Comparison of ENCODE assay signal across 9 mouse cellular contexts in the genomic region with DNA sequence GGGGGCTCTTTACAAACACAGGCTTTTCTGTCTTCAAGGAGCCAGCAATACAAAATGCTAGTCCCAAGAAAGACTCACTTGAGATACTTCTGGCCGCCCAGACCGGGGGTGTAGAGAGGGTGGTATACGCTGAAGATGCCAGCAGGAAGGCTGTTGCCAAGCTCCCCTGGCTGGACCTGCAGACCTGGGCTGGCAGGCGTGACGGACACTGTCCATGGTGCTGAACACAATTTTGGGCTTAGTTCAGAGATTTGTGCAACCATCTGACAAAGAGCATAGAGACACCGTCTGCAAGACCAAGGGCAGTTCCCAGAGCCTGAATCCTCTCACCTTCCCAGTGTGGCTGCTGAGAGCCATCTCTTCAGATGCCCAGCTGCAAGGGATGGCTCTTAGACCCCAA. TPM values are rescaled to one million over a fixed set of nuclear protein-coding genes. Genes with fewer than 3 reads are reported as not detected.
DNase-seq lines count a peak whose midpoint lies in the region; ATAC-seq and TF ChIP-seq lines count a peak whose summit lies in the region.
"Had no signal": no experiment of that assay in that cellular context is flagged by ENCODE, and none has a peak within 500 bp of the region (broad histone marks: within the 10 kb centered on the region; RNA-seq: fewer than 3 reads in every experiment).

No protein-coding gene starts in this region.

- 23% methylated on average over 6 of the region's 6 CpGs for WGBS in forebrain, embryonic 14.5 days
- 29% methylated on average over 6 of the region's 6 CpGs for WGBS in forebrain, postnatal 0 days
- 22% methylated on average over 6 of the region's 6 CpGs for WGBS in thymus, adult 2 months
- 16% methylated on average over 6 of the region's 6 CpGs for WGBS in liver, embryonic 13.5 days (ENCODE audit: insufficient replicate concordance)

- no peaks in the 10 kb centered on the region for H3K9me3 ChIP-seq in forebrain, embryonic 14.5 days (replicated peaks; ENCODE audit: control insufficient read depth, low read length)
- no peaks in the 10 kb centered on the region for H3K9me3 ChIP-seq in forebrain, postnatal 0 days (ENCODE audit: low read length)
- no peaks in the 10 kb centered on the region for H3K9me3 ChIP-seq in liver, embryonic 13.5 days (replicated peaks)
- H3K9me3 ChIP-seq: neural tube, embryonic 13.5 days had no signal

- no peak overlapping the region for H3K27ac ChIP-seq in forebrain, embryonic 14.5 days (ENCODE audit: low read depth, low read length)
- no peak overlapping the region for H3K27ac ChIP-seq in forebrain, postnatal 0 days (ENCODE audit: low read depth, low read length)
- H3K27ac ChIP-seq in thymus, adult 2 months (ENCODE audit: control insufficient read depth, insufficient read depth, low read length) = no peak overlapping the region
- H3K27ac ChIP-seq in liver, embryonic 13.5 days = no peak overlapping the region
- no peak overlapping the region for H3K27ac ChIP-seq in left cerebral cortex, adult 2 months
- H3K27ac ChIP-seq: neural tube, embryonic 13.5 days had no signal

- H3K4me2 ChIP-seq in forebrain, embryonic 14.5 days (ENCODE audit: low read length) = no peak overlapping the region
- H3K4me2 ChIP-seq in forebrain, postnatal 0 days (ENCODE audit: low read depth) = no peak overlapping the region
- no peak overlapping the region for H3K4me2 ChIP-seq in liver, embryonic 13.5 days
- H3K4me2 ChIP-seq: neural tube, embryonic 13.5 days had no signal

- peak; percentile 45 for DNase-seq in forebrain, embryonic 14.5 days (ENCODE audit: low spot score)
- DNase-seq in forebrain, postnatal 0 days = no peak
- DNase-seq in thymus, adult 2 months = peak; percentile 35
- no peak for DNase-seq in thymus, adult 18-20 months
- DNase-seq in embryo, embryonic 9.5 days (ENCODE audit: extremely low spot score) = peak; percentile 69
- DNase-seq in liver, embryonic 13.5 days = peak; percentile 27
- DNase-seq in thymus, postnatal 25 days = peak; percentile 45
- no peak for DNase-seq in left cerebral cortex, adult 2 months (ENCODE audit: extremely low spot score in 1 of 2, low spot score in 2 of 2)

- TF ChIP-seq CTCF in forebrain, postnatal 0 days (IDR thresholded peaks at IDR 0.05; ENCODE audit: low read depth) = no peak
- TF ChIP-seq CTCF in thymus, adult 2 months (IDR thresholded peaks at IDR 0.05; ENCODE audit: borderline replicate concordance, control insufficient read depth, extremely low read depth, insufficient read depth, low read length, poor library complexity) = no peak
- no peak for TF ChIP-seq CTCF in left cerebral cortex, adult 2 months (IDR thresholded peaks at IDR 0.05)

- no peaks in the 10 kb centered on the region for H3K4me1 ChIP-seq in forebrain, embryonic 14.5 days (ENCODE audit: control insufficient read depth, insufficient read depth, low read length)
- no peaks in the 10 kb centered on the region for H3K4me1 ChIP-seq in forebrain, postnatal 0 days (ENCODE audit: insufficient read depth)
- H3K4me1 ChIP-seq in thymus, adult 2 months (replicated peaks; ENCODE audit: control insufficient read depth, insufficient read depth, low read length) = no peaks in the 10 kb centered on the region
- H3K4me1 ChIP-seq in liver, embryonic 13.5 days (replicated peaks) = no peaks in the 10 kb centered on the region

- H3K36me3 ChIP-seq in forebrain, embryonic 14.5 days (ENCODE audit: control insufficient read depth, insufficient read depth, low read length) = no peaks in the 10 kb centered on the region
- peaks cover 17% of the 10 kb centered on the region for H3K36me3 ChIP-seq in forebrain, postnatal 0 days (ENCODE audit: insufficient read depth)
- no peaks in the 10 kb centered on the region for H3K36me3 ChIP-seq in thymus, adult 2 months (ENCODE audit: control insufficient read depth, insufficient read depth, low read length)
- no peaks in the 10 kb centered on the region for H3K36me3 ChIP-seq in liver, embryonic 13.5 days

- no peaks in the 10 kb centered on the region for H3K27me3 ChIP-seq in forebrain, embryonic 14.5 days (replicated peaks; ENCODE audit: control insufficient read depth, insufficient read depth, low read length)
- H3K27me3 ChIP-seq in forebrain, postnatal 0 days (ENCODE audit: insufficient read depth, low read length) = no peaks in the 10 kb centered on the region
- H3K27me3 ChIP-seq in thymus, adult 2 months (ENCODE audit: control insufficient read depth, insufficient read depth, low read length) = no peaks in the 10 kb centered on the region
- H3K27me3 ChIP-seq in liver, embryonic 13.5 days = no peaks in the 10 kb centered on the region

- ATAC-seq in forebrain, embryonic 14.5 days = no peak
- ATAC-seq in forebrain, postnatal 0 days = no peak
- no peak for ATAC-seq in liver, embryonic 13.5 days (ENCODE audit: low read depth)

- no peak overlapping the region for H3K4me3 ChIP-seq in forebrain, embryonic 14.5 days (ENCODE audit: low read depth, low read length)
- no peak overlapping the region for H3K4me3 ChIP-seq in forebrain, postnatal 0 days (ENCODE audit: low read depth, low read length)
- H3K4me3 ChIP-seq in thymus, adult 2 months (ENCODE audit: control insufficient read depth, insufficient read depth, low read length) = no peak overlapping the region
- H3K4me3 ChIP-seq in liver, embryonic 13.5 days (replicated peaks) = no peak overlapping the region
- H3K4me3 ChIP-seq in left cerebral cortex, adult 2 months = no peak overlapping the region
- H3K4me3 ChIP-seq: neural tube, embryonic 13.5 days had no signal

- no peak overlapping the region for H3K9ac ChIP-seq in forebrain, embryonic 14.5 days (ENCODE audit: low read length)
- no peak overlapping the region for H3K9ac ChIP-seq in forebrain, postnatal 0 days
- H3K9ac ChIP-seq in liver, embryonic 13.5 days = no peak overlapping the region
- H3K9ac ChIP-seq: neural tube, embryonic 13.5 days had no signal

- no peak for TF ChIP-seq POLR2A in thymus, adult 2 months (IDR thresholded peaks at IDR 0.05; ENCODE audit: control insufficient read depth, extremely low read depth, insufficient read depth, low read length, poor library complexity)

- intact Hi-C loops in left cerebral cortex, adult 2 months (cut with DNase I) = no loop called here

RNA-seq across cellular contexts. Expression of gene Hcn4, which starts 18.4 kb away (rescaled TPM):
- 2.6 and 3.0 TPM in 2 replicates for polyA plus RNA-seq in forebrain, embryonic 14.5 days (2014; fragmentation: Nextera tagmentation; extraction: Ambion mirVana)
- total RNA-seq in forebrain, postnatal 0 days (2014; rRNA removed) = 18.9 and 26.9 TPM in 2 replicates
- polyA plus RNA-seq in forebrain, postnatal 0 days (2015; fragmentation: Nextera tagmentation; extraction: Ambion mirVana) = 2.9 and 4.1 TPM in 2 replicates
- 1.0 and 1.3 TPM in 2 replicates for polyA plus RNA-seq in thymus, adult 2 months (2012; rRNA removed)
- polyA plus RNA-seq in liver, embryonic 13.5 days (2015; fragmentation: Nextera tagmentation; extraction: Ambion mirVana) = not detected in 2 replicates
- total RNA-seq in left cerebral cortex, adult 2 months (2021) = 1 to 10 TPM; 6.6 to 7.8 TPM

Comparison
In these comparisons a context has a peak if more than half of its experiments do, and no peak if none do; other contexts are left out.
1. DNase-seq: peak in forebrain, embryonic 14.5 days (single experiment), thymus, adult 2 months (single experiment), embryo, embryonic 9.5 days (single experiment), liver, embryonic 13.5 days (single experiment) and thymus, postnatal 25 days (single experiment); none in forebrain, postnatal 0 days (single experiment), thymus, adult 18-20 months (0 of 2) and left cerebral cortex, adult 2 months (0 of 2).